Mouse (Mus musculus) cerebellum, adult 2 months (tissue): ENCODE data around the gene Gtf3c1. TPM values are rescaled to one million over a fixed set of nuclear protein-coding genes. Genes with fewer than 3 reads are reported as not detected.
A peak's percentile ranks its signal among the peaks of the same experiment; 100 is the strongest.

Experiments
- DNase-seq, 2 experiments: peaks; one replicate each; pipeline ENCODE4 v3.0.0; 2021
- H3K27ac ChIP-seq: fragments of 200-500 bp; 2 replicates; pipeline ENCODE4 v1.5.1; 2012; ENCODE audit warnings: low read length, control low read depth, inconsistent platforms; ENCODE audit not compliant: insufficient read depth
- H3K27me3 ChIP-seq: fragments of 200-500 bp; 2 replicates; pipeline ENCODE4 v1.6.1; 2012; ENCODE audit warnings: inconsistent platforms, mild to moderate bottlenecking, low read length, moderate library complexity; ENCODE audit not compliant: control insufficient read depth, insufficient read depth
- H3K4me1 ChIP-seq: fragments of 200-500 bp; 2 replicates; pipeline ENCODE4 v1.6.1; 2011; ENCODE audit warnings: low read length; ENCODE audit not compliant: control insufficient read depth, insufficient read depth
- H3K4me3 ChIP-seq: fragments of 200-500 bp; replicated peaks from 2 replicates; pipeline ENCODE3; 2011; ENCODE audit warnings: mild to moderate bottlenecking, low read depth, low read length, control low read depth; ENCODE audit not compliant: insufficient read depth
- CTCF ChIP-seq: fragments of 200-500 bp; IDR thresholded peaks from 2 replicates; pipeline ENCODE4 v1.5.1; 2011; ENCODE audit warnings: low read depth, mild to moderate bottlenecking, control low read depth, low read length, moderate library complexity, borderline replicate concordance; ENCODE audit not compliant: insufficient read depth
- POLR2A ChIP-seq: fragments of 200-500 bp; IDR thresholded peaks from 2 replicates; pipeline ENCODE4 v1.6.1; 2011; ENCODE audit warnings: low read length, control low read depth, borderline replicate concordance; ENCODE audit not compliant: insufficient read depth
- WGBS: fragments of 180-500 bp; shearing (Covaris S2); methylation state at CpG from one replicate; pipeline ENCODE4 v1.1.7; 2018; 5-methylcytosine and 5-hydroxymethylcytosine counted together
- polyA plus RNA-seq: library from polyadenylated mRNA; depleted of rRNA; stranded (reverse); fragments of >200 nt; gene quantifications from 2 replicates; pipeline ENCODE4 v1.2.3, GENCODE M21; 2012

Gtf3c1 gene
- polyA plus RNA-seq, 1 experiment = 51.7 TPM

DNA sequence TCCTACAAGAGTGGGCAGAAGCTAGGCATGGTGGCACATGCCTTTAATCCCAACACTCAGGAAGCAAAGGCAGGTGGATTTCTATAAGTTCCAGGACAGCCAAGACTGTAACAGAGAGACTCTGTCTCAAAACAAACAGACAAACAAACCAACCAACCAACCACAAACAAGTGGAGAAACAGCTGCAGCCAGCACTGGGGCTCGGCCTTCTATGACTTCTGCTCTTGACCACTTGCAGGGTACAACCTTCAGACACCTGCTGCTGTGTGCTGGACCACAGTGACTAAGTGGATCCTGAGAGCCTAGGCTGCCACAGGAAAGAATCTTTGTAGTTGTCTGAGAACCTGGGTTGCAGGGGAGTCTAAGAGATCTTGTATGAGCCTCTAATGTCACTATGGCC is 58.6 kb downstream of the Gtf3c1 start:
- Histone ChIP-seq H3K27me3 (no peaks in the 10 kb centered on the region), H3K4me3 (no peak overlapping the region), H3K27ac (no peak overlapping the region), H3K4me1 (no peaks in the 10 kb centered on the region; the same call in 1 of the 2 replicates)
- WGBS = 78% methylated on average over 1 of the region's 1 CpGs
- DNase-seq = no peak
- TF ChIP-seq POLR2A (no peak), CTCF (no peak)

DNA sequence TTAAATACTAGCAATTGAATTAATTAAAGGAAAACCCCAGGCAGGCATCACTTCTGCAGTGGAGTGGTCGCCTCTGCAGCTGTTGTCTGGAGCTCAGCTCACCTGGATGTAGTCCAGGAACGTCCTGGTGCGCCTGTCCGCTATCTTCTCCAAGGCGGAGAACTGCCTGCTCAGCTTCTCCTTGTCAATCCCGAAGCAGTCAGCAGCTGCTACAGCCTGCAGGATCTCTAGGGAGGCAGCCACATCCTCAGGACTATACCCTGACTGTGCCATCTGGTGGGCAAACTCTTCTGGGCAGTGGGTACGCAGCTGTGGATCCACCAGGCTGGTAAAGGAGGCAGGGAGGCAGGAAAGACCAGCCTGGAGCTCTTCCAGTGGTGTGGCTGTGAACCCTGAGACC is 62.2 kb downstream of the Gtf3c1 start:
- H3K27me3 ChIP-seq = no peaks in the 10 kb centered on the region
- TF ChIP-seq CTCF = no peak
- TF ChIP-seq POLR2A = no peak
- DNase-seq = no peak
- no peak overlapping the region for H3K27ac ChIP-seq
- H3K4me3 ChIP-seq = no peak overlapping the region
- WGBS = 44% methylated on average over 7 of the region's 7 CpGs
- no peaks in the 10 kb centered on the region; the same call in 1 of the 2 replicates for H3K4me1 ChIP-seq

GRCm38 (mm10) chr7:125643880-125644279 is 63.7 kb downstream of the Gtf3c1 start:
- no peak for TF ChIP-seq CTCF
- TF ChIP-seq POLR2A = no peak
- peak in 1 of 2 experiments; percentile 24 for DNase-seq
- 22% methylated on average over 6 of the region's 6 CpGs for WGBS
- H3K4me3 ChIP-seq = no peak overlapping the region
- no peaks in the 10 kb centered on the region for H3K27me3 ChIP-seq
- H3K27ac ChIP-seq = no peak overlapping the region
- H3K4me1 ChIP-seq = peaks cover 4% of the 10 kb centered on the region

GRCm38 (mm10) chr7:125638870-125639386 is 68.7 kb downstream of the Gtf3c1 start:
- Histone ChIP-seq H3K27me3 (no peaks in the 10 kb centered on the region), H3K27ac (peak overlapping the region; percentile 2; the same call in 1 of the 2 replicates), H3K4me1 (peaks cover 10% of the 10 kb centered on the region), H3K4me3 (no peak overlapping the region)
- TF ChIP-seq CTCF (peak; percentile 95), POLR2A (no peak)
- peak; percentile 80 to 82 for DNase-seq
- WGBS = 34% methylated on average over 9 of the region's 9 CpGs

- WGBS = 72% methylated on average over 6 of the region's 6 CpGs
- no peak for TF ChIP-seq CTCF
- TF ChIP-seq POLR2A = no peak
- Histone ChIP-seq H3K4me1 (peaks cover 10% of the 10 kb centered on the region; the same call in 1 of the 2 replicates), H3K27me3 (no peaks in the 10 kb centered on the region), H3K27ac (no peak overlapping the region), H3K4me3 (no peak overlapping the region)
- DNase-seq = no peak
Measured at GRCm38 (mm10) chr7:125638376-125638775, 69.2 kb downstream of the Gtf3c1 start.

- 88% methylated on average over 8 of the region's 8 CpGs for WGBS
- Histone ChIP-seq H3K27ac (no peak overlapping the region), H3K27me3 (no peaks in the 10 kb centered on the region), H3K4me1 (peaks cover 10% of the 10 kb centered on the region), H3K4me3 (no peak overlapping the region)
- DNase-seq = no peak
- TF ChIP-seq POLR2A (no peak), CTCF (no peak)
Measured at GRCm38 (mm10) chr7:125637220-125638140, 70.1 kb downstream of the Gtf3c1 start.

- Histone ChIP-seq H3K27ac (no peak overlapping the region), H3K4me1 (no peaks in the 10 kb centered on the region; the same call in 1 of the 2 replicates), H3K4me3 (no peak overlapping the region), H3K27me3 (peaks cover 1% of the 10 kb centered on the region; the same call in 1 of the 2 replicates)
- DNase-seq = no peak
- 70% methylated on average over 3 of the region's 3 CpGs for WGBS
- TF ChIP-seq CTCF (no peak), POLR2A (no peak)
Measured at GRCm38 (mm10) chr7:125630989-125631388, 76.6 kb downstream of the Gtf3c1 start.

- Histone ChIP-seq H3K27ac (no peak overlapping the region), H3K4me1 (no peaks in the 10 kb centered on the region; the same call in 1 of the 2 replicates), H3K4me3 (no peak overlapping the region), H3K27me3 (peaks cover 1% of the 10 kb centered on the region; the same call in 1 of the 2 replicates)
- 56% methylated on average over 4 of the region's 4 CpGs for WGBS
- no peak for TF ChIP-seq POLR2A
- TF ChIP-seq CTCF = no peak
- no peak for DNase-seq
Measured at GRCm38 (mm10) chr7:125630317-125630716, 77.3 kb downstream of the Gtf3c1 start.
